Mouse (Mus musculus): ENCODE measurements at regions not wholly inside any gene's neighbourhood (a gene's known extent, or its start where the extent isn't known, plus 50 kb on each side); places are given as distances from the start of the nearest gene placed in this dataset.

DNA sequence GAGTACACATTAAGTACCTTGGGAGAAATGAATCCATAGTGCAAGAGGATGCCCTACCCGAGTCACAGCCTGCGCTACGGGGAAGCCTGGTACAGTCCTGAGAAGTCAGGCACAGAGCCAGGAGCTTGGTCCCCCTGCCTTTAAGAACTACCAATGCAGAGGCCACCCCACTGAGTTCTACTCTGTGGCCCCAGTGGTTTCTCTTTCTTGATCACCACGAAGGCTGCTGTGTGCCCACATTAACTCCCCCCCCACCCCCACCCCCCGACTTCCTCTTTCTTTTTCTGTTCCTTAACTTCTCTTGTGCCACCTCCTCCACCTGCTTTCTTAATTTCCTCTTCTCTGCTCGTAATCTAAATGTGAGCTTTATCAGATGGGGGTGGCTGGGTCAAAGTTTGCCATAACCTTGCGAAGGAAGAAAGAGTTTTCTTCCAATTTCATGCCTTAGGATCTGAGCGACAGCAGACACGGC is 84.7 kb upstream of the Tbl1xr1 start:
- no peak overlapping the region for H3K27ac ChIP-seq (ENCODE audit: low read depth)
- no peak for ATAC-seq (ENCODE audit: insufficient read depth, low read depth)
- no peak for DNase-seq (ENCODE audit: low spot score)
- peaks cover 7% of the 10 kb centered on the region; the same call in 1 of the 2 replicates for H3K4me1 ChIP-seq (ENCODE audit: control insufficient read depth, insufficient read depth)
- H3K9me3 ChIP-seq (replicated peaks; ENCODE audit: control insufficient read depth, low read length): no peaks in the 10 kb centered on the region
- no peak for TF ChIP-seq EP300 (IDR thresholded peaks at IDR 0.05; ENCODE audit: low read depth)
- no peak for TF ChIP-seq CTCF (IDR thresholded peaks at IDR 0.05; ENCODE audit: low read depth)
- H3K9ac ChIP-seq (replicated peaks; ENCODE audit: low read depth, low read length): no peak overlapping the region
- H3K27me3 ChIP-seq (ENCODE audit: control insufficient read depth, insufficient read depth, low read length): no peaks in the 10 kb centered on the region
- no peak overlapping the region for H3K4me2 ChIP-seq (ENCODE audit: low read depth, low read length)
- no peak overlapping the region for H3K4me3 ChIP-seq (ENCODE audit: low read depth, low read length)
- 71% methylated on average over 9 of the region's 9 CpGs for WGBS
- H3K36me3 ChIP-seq (replicated peaks; ENCODE audit: control insufficient read depth, insufficient read depth, low read length): no peaks in the 10 kb centered on the region

GRCm38 (mm10) chr3:21992203-21992602 is 84.2 kb upstream of the Tbl1xr1 start:
- no peak for ATAC-seq (ENCODE audit: insufficient read depth, low read depth)
- H3K4me3 ChIP-seq (ENCODE audit: low read depth, low read length): no peak overlapping the region
- TF ChIP-seq CTCF (IDR thresholded peaks at IDR 0.05; ENCODE audit: low read depth) (no peak), EP300 (IDR thresholded peaks at IDR 0.05; ENCODE audit: low read depth) (no peak)
- no peak overlapping the region for H3K9ac ChIP-seq (replicated peaks; ENCODE audit: low read depth, low read length)
- 85% methylated on average over 5 of the region's 5 CpGs for WGBS
- no peak overlapping the region for H3K4me2 ChIP-seq (ENCODE audit: low read depth, low read length)
- H3K27me3 ChIP-seq (ENCODE audit: control insufficient read depth, insufficient read depth, low read length): no peaks in the 10 kb centered on the region
- H3K36me3 ChIP-seq (replicated peaks; ENCODE audit: control insufficient read depth, insufficient read depth, low read length): no peaks in the 10 kb centered on the region
- no peaks in the 10 kb centered on the region for H3K9me3 ChIP-seq (replicated peaks; ENCODE audit: control insufficient read depth, low read length)
- H3K27ac ChIP-seq (ENCODE audit: low read depth): no peak overlapping the region
- no peak for DNase-seq (ENCODE audit: low spot score)
- peaks cover 3% of the 10 kb centered on the region; the same call in 1 of the 2 replicates for H3K4me1 ChIP-seq (ENCODE audit: control insufficient read depth, insufficient read depth)

- no peak overlapping the region for H3K4me2 ChIP-seq (ENCODE audit: low read depth, low read length)
- DNase-seq (ENCODE audit: low spot score): no peak
- TF ChIP-seq CTCF (IDR thresholded peaks at IDR 0.05; ENCODE audit: low read depth): no peak
- no peak for TF ChIP-seq EP300 (IDR thresholded peaks at IDR 0.05; ENCODE audit: low read depth)
- WGBS: 94% methylated on average over 2 of the region's 2 CpGs
- no peak for ATAC-seq (ENCODE audit: insufficient read depth, low read depth)
- no peaks in the 10 kb centered on the region for H3K27me3 ChIP-seq (ENCODE audit: control insufficient read depth, insufficient read depth, low read length)
- no peak overlapping the region for H3K9ac ChIP-seq (replicated peaks; ENCODE audit: low read depth, low read length)
- peaks cover 3% of the 10 kb centered on the region for H3K9me3 ChIP-seq (replicated peaks; ENCODE audit: control insufficient read depth, low read length)
- H3K4me1 ChIP-seq (ENCODE audit: control insufficient read depth, insufficient read depth): peaks cover 3% of the 10 kb centered on the region; the same call in 1 of the 2 replicates
- no peak overlapping the region for H3K27ac ChIP-seq (ENCODE audit: low read depth)
- no peak overlapping the region for H3K4me3 ChIP-seq (ENCODE audit: low read depth, low read length)
- H3K36me3 ChIP-seq (replicated peaks; ENCODE audit: control insufficient read depth, insufficient read depth, low read length): no peaks in the 10 kb centered on the region
These were observed 82.5 kb upstream of the Tbl1xr1 start for GRCm38 (mm10) chr3:21993961-21994360.

DNA sequence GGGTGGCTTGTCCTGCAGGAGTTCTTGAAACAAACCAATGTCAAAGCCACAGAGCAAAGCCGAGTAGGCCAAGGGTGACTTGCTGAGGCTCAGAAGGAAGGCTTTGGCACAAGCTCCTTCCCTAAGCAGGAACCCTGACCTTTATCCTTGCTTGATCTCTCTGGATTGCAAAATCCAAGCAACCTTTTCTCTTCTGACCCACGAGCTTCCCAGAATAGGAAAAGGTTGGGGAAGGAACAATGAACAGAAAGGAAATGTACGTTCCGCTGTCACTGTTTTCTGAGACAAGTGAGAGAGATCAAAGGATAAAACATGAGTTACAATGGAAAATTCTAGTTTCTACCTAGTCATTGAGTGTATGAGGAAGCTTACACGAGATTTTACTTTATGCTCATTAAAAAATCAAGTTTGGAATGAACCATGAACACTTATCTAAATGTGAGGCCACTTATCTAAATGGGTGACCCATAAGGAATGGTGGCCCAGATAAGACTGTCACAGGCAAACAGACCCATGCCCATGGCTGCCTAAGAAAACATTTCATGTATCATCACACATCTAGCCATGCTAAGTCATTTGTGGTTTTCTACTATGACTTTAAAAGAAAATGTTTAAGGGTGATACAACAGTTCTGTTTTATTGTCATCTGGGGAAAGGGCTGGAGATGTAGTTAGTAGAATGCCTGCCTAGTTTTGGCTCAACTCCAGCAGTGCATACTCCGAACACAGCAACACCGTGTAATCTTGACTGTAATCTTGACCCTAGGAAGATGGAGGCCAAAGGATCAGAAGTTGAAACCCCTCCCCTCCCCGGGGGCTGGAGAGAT is 80.7 kb upstream of the Tbl1xr1 start:
- H3K27ac ChIP-seq (ENCODE audit: low read depth): no peak overlapping the region
- DNase-seq (ENCODE audit: low spot score): no peak

GRCm38 (mm10) chr3:21997387-21997786 is 79.1 kb upstream of the Tbl1xr1 start:
- Histone ChIP-seq H3K9ac (replicated peaks; ENCODE audit: low read depth, low read length) (no peak overlapping the region), H3K27ac (ENCODE audit: low read depth) (no peak overlapping the region)
- no peak for ATAC-seq (ENCODE audit: insufficient read depth, low read depth)

More for the DNA sequence above, 80.7 kb upstream of the Tbl1xr1 start:
- no peak overlapping the region for H3K4me2 ChIP-seq (ENCODE audit: low read depth, low read length)
- no peaks in the 10 kb centered on the region for H3K36me3 ChIP-seq (replicated peaks; ENCODE audit: control insufficient read depth, insufficient read depth, low read length)
- H3K4me3 ChIP-seq (ENCODE audit: low read depth, low read length): no peak overlapping the region
- H3K27me3 ChIP-seq (ENCODE audit: control insufficient read depth, insufficient read depth, low read length): no peaks in the 10 kb centered on the region
- no peak for ATAC-seq (ENCODE audit: insufficient read depth, low read depth)
- peaks cover 7% of the 10 kb centered on the region for H3K9me3 ChIP-seq (replicated peaks; ENCODE audit: control insufficient read depth, low read length)
- TF ChIP-seq CTCF (IDR thresholded peaks at IDR 0.05; ENCODE audit: low read depth) (no peak), EP300 (IDR thresholded peaks at IDR 0.05; ENCODE audit: low read depth) (no peak)
- 51% methylated on average over 8 of the region's 8 CpGs for WGBS
- H3K9ac ChIP-seq (replicated peaks; ENCODE audit: low read depth, low read length): no peak overlapping the region
- peaks cover 3% of the 10 kb centered on the region; the same call in 1 of the 2 replicates for H3K4me1 ChIP-seq (ENCODE audit: control insufficient read depth, insufficient read depth)

More at GRCm38 (mm10) chr3:21997387-21997786, 79.1 kb upstream of the Tbl1xr1 start:
- no peak overlapping the region for H3K4me3 ChIP-seq (ENCODE audit: low read depth, low read length)
- DNase-seq (ENCODE audit: low spot score): no peak
- 25% methylated on average over 3 of the region's 3 CpGs for WGBS
- no peaks in the 10 kb centered on the region for H3K36me3 ChIP-seq (replicated peaks; ENCODE audit: control insufficient read depth, insufficient read depth, low read length)
- TF ChIP-seq EP300 (IDR thresholded peaks at IDR 0.05; ENCODE audit: low read depth): no peak
- H3K4me1 ChIP-seq (ENCODE audit: control insufficient read depth, insufficient read depth): peaks cover 3% of the 10 kb centered on the region; the same call in 1 of the 2 replicates
- no peaks in the 10 kb centered on the region for H3K27me3 ChIP-seq (ENCODE audit: control insufficient read depth, insufficient read depth, low read length)
- peaks cover 7% of the 10 kb centered on the region for H3K9me3 ChIP-seq (replicated peaks; ENCODE audit: control insufficient read depth, low read length)
- H3K4me2 ChIP-seq (ENCODE audit: low read depth, low read length): no peak overlapping the region

All from heart, postnatal 0 days (tissue).